Mouse (Mus musculus) right cerebral cortex, postnatal 10 days (tissue): ENCODE measurements at regions not wholly inside any gene's neighbourhood (a gene's known extent, or its start where the extent isn't known, plus 50 kb on each side); places are given as distances from the start of the nearest gene placed in this dataset.

Source experiments
- DNase-seq, 2 experiments: peaks; one replicate each; pipeline ENCODE4 v3.0.0; 2021; ENCODE audit warnings: low spot score in 2 of 2

DNA sequence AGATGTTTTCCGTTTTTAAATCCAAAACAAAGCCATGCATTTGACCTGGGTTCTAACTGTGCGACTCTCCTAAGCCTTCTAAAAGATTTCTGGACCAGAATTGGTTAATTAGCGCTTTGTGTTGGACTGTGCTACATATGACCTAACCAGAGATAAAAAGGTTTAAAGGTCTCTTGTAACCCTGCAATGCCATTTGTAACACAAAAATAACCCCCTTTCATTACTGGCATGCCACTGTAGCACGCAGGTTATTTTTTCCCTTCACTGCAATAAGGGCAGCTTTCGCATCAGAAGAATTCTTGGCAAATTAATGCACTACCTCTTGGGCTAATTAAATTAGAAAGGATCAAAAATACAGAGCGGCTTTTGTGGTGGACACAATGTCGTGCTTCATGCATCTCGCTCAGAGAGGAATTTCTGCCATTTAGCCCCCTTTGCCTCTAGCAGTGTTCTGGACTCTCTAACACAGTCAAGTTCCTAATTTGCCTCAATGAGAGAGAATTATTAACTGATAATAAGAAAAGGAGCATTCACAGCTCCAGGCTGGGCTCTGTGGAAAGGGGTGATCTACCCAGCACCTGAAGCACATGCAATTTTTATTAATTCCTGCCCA lies 239.5 kb upstream of the Zeb2 start:
- peak in 1 of 2 experiments; percentile 30 for DNase-seq

DNA sequence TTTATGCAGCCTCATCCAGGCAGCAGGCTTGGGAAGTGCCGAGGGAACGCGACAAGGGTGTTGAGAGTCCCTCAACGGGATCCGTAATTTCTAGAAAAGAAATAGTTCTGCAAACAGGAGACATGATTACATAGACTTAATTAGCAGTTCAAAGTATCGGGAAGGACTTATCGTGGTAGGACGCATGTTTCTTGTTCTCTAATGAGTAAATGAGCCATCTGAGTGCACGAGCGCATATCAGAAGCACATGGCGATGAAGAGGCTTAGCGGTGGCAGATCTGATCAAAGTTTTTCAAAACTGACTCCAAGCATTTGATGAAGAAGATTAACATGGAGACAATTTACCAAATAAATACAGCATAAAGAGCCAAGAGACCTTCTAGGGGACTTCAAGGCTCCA lies 238.8 kb upstream of the Zeb2 start:
- DNase-seq: no peak

DNA sequence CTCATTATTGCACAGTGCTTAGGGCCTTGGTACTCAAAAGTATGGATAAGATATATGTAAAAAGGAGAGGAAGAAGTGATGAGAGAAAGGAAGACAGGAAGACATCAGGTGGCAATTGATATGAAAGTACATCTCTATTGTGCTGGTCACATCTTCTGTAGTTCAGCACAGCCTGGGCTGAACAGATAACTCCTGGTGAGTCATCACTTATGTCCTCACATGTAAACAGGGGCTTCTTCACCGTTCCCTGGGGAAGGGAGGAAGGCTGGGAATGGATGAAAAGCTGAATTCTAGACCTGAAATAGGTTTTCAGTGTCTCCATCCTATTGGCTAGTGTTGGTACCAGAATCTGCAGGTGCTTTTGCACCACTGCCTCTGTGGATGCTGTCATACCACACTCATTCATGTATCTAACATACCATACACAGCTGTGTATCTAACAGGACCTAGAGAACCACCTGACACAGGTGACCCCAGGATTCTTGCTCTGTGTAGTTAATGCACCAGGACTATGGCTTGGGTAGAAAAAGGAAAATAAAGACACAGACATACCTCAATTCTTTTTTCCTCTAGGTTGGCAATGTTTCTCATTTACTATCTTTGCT lies 234.4 kb upstream of the Zeb2 start:
- no peak for DNase-seq

DNA sequence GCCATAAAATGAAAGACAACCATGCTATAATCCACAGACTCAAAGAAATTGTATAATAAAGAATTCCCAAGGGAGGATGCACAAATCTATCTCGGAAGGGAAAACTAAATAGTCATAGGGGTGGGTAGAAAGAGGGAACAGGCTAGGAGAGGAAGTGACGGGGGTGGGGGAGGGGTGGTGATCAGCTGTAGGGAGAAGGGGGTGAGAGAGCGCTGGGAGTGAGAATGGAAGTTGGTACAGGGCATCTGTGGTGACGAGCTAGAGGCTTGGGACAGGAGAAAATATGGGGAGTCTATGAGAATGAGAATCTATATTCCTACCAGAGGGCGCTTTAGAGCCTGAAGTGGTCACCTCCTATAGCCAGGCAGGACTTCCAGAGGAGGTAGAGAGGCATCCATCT lies 229.2 kb upstream of the Zeb2 start:
- DNase-seq: no peak

DNA sequence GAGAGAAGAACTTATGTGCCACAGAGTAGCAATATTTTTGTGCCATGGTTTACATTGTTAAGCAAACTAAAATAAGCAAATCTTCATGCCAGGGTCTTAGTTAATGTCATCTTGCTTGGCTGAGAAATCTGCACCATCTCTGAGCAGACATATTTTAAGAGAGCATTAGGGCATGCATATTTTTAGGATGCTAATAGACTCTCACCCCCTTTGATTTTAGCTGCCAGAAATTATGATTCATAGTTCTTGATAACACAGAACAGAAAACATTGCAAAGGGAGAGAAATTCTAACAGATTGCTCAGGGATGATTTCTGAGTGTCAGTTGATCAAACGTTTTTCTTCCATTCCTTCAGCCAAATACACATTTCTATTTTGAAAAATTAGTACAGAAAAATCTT lies 222.7 kb upstream of the Zeb2 start:
- no peak for DNase-seq

DNA sequence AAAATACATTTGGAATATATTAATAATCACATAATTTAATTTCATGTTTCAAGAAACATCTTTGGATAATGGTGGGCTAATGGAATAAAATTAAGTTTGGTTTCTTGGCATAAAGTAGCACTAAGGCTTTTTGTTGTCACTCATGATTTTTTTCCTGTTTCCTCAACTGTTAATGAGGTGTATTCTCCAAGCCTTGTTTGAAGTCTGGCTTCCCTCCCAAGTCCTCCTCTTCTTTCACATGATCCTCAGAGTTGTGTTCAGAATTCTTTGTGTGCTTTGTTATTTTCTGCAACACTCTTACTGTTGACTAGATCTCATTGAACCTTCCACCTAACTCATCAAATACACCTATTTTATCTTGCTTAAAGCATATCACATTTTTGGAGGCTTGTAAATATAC lies 221.6 kb upstream of the Zeb2 start:
- no peak for DNase-seq

DNA sequence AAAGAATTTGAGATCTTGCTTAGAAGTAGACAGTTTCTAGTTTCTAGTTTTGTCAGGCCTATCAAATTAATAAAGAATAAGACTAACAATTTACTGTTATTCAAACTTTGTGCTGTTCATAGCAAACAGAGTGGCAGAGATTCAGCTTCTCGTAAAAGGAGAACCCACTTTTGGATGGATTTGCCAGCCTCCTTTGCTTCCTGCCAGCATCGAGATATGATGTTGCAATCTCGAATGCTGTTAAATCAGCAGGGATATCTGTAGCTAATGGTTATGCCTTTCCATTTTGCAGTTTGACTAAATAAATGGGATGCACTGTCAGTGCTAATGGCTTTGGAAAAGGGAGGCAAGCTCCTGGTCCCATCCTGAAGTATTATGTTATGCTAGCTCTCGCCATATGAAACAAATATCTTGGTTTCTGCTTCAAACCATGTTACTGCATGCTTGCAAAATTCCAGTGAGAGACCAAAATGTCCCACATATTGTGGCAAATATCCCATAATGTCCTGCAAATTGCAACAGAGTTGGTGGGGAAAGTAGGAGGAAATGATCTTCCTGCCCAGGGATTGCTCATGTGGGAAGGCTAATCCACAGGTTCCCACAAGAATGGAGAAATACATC lies 199.9 kb upstream of the Zeb2 start:
- DNase-seq: no peak

DNA sequence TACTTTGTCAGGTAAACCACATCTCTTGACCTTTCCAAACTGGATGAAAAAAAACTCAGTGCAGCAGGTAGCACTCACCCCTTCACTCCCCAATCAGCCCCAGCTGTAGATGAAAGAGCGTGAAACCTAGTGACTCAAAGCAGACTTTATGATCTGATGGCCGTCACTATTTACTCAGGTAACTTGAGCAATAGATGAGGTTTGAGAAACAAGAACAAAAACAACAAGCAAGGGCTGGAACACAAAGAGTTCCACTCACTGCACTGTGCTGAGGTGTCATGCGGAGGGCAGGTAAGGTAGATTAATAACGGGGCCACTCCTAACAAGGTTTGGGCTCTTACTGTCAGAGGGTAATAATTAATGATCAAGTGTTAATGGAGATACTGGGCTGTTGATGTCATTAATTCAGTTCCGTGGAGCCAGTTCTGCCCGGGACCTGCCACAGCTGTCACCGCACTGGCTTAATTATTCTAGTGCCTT lies 170.4 kb upstream of the Zeb2 start:
- DNase-seq: no peak

DNA sequence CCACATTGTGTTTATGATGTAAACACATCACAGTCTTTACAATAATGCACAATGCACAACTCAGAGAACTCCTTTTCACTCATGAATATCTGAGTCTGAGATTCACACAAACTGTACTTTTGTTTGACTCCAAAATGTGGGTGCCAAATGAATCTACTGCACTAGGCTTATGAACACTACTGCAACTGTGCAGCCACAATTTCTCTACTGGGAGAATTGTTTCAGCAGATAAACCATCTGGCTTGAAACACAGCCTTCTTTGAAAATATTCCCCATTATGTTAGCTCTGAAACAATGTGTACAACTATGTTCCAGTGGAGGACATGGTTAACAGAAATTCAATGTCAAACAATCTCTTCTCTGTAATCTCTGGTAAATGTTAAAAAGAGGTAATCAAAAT lies 166.6 kb upstream of the Zeb2 start:
- no peak for DNase-seq

DNA sequence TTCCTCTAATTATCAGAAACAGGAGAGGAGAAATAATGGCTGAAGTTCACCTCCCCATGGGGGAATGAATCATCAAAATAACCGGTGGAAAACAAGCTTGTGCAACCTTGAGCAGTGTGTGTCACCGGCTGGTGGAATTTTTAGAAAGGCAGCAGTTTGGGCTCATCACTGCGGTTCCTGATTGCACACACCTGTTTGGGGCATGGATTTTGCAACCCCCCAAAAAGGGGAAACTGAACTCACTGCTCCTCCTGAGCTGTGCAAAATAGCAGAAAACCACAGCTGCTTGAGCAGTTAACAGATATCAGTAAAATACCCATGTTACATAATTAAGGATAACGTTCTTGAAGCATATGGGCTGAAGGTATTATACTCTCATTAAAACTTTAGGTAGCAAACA lies 162.3 kb upstream of the Zeb2 start:
- DNase-seq: no peak

DNA sequence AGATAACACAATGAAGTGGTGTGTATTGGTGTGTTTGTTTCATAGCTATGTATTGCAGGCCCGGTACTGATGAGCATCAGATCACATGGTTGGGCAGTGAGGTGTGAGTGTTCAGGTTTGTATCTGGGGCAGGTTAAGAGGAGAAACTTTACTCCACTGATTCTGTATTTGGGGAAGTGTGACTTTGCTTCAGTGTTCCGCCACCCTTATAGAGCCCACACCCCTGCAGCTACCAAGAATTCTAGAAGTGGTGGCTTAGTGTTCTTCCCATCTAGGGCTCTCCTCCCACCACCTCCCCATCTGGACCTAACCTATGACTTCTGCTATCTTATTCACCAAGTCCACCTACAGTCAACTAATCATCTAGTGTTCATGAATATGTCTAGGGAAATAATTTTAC lies 160.4 kb upstream of the Zeb2 start:
- no peak for DNase-seq

DNA sequence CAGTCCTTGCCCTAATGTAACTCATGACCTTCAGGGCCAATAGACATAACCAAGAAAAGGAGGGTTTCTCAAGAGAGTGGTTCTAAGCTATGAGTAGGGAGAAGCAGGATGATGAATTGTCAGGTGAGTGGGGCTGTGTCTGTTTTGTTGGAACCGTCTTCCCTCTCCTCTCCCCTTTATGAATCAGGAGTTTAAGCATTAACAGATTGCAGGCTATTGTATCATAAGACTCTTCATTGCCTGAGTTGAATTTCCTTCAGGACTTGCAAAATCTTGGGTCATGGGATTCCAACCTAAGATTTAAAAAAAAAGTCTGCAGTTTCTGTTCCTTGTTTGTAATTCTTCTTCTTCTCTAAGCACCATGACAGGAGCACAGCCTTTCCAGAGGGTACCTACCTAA lies 159.5 kb upstream of the Zeb2 start:
- DNase-seq: no peak

DNA sequence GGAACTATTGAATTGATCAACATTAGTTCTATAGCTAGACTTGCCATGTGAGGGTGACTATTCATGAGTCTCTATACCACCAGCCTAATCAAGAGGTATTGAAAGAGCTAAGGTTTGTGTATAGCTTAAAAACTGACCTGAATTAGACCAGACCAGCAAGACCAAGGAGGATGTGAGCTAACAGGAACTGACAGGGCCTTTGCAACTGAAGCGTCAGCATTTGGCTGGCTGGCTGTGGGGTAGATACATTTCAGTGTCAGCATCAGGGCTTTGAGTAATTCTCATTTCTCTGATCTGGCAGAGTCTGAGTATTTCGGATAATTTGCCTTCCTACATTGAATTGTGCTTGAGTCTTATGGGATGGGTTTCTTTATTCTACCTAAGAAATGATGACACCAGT lies 152.8 kb upstream of the Zeb2 start:
- DNase-seq: no peak

DNA sequence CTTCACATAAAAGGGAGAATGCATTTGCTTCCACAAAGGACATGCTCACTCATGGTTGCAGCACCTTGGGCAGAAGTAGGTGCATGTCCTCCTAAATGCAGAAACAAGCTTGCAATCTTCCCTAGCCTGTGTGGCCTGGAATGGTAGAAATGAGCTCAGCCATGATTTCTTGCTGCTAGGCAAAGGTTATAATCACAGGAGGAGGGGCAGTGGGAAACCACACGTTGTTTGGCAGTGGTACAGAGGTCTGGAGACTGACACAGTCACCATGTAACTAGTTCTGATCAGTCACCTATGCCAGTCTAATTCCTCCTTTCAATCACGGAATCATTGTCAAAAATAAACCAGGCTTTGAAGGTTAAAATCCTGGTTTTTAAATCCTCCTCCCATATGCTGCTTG lies 148.6 kb upstream of the Zeb2 start:
- no peak for DNase-seq

DNA sequence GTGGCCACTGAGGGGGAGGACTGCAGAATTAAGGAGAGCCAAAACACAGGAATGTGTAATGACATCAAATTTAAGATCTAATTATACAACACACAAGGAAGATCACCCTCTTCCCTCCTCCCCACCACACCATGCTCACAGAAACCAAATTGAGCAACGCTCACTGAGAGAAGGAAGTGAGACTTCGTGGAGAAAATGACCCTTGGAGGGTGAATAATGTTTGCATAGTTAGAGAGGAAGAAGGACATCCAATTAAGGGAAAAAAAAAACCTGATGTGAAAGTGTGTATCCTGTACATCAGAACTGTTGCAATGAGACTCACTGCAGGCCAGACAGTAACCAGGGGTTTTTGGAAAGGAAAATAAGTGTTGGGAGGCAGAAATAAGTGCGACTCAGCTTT lies 144.8 kb upstream of the Zeb2 start:
- DNase-seq: no peak

DNA sequence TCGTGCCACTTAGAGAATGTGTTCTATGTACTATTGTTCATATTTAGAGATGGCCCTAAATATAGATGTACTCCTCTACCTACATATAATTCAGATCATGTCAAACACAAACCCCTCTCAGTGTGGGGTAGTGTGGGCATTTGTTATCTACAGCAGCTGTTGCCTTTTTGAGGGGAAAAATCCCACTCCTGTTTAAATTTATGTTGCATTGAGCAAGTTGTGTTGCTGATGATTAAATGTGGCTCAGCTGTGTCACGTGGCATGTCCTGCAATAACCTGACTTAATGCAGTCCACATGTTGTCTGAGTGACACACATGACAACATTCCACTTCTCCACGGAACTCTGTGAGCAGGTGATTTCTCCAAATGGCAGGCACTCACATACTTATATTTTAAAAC lies 141.7 kb upstream of the Zeb2 start:
- DNase-seq: no peak

DNA sequence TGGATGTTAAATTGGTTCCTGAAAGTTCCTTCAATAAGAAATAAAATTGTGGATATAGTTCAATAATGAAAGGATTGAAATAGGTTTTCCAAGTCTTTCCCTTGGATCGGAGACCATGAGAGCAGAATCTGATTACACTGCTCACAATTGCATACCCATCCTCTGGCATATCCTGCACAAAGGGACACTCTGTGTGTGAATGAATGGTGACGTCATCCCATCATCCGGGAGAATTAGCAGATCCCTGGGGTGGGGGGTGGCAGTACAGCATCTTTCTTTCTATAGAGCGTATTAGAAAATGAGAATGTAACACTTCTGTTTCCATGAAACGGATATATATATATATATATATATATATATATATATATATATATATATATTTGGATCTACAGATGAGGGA lies 139.2 kb upstream of the Zeb2 start:
- no peak for DNase-seq

DNA sequence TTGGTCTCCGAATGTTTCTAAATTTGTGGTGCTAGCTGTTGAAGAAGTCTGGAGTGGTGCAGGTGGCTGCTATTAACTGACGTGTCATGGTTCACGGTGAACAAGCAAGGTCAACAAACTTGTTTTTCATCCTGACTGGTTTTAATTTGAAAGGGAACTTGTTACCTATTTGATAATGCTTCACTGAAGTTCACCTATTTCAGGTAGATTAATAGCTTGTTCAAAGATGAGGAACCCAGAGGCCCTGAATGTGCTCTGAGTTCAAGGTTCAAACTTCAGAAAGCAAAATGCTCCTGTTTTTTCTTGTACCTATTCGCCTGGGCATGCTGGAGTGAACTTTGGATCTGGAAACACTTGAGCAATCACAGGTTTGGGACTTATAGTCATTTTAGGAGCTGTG lies 136.7 kb upstream of the Zeb2 start:
- DNase-seq: no peak

DNA sequence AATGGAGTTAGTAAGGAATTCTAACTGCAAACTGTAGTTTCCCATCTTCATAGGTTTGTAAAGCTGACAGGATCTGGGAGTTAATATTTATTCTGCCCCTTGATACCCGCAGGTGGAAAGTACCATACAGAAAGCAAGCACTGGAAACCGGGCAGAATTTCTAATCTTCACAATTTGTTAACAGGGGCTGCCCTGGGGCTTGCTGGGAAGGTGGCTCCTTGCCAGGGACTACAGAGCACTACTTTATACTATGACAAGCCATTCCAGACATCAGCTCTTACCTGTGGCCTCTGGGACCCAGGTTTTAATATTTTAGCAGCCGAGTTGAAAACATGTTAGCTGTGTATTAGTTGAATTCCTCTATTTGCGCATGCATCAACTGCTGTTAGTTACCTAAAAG lies 135.1 kb upstream of the Zeb2 start:
- DNase-seq: no peak

DNA sequence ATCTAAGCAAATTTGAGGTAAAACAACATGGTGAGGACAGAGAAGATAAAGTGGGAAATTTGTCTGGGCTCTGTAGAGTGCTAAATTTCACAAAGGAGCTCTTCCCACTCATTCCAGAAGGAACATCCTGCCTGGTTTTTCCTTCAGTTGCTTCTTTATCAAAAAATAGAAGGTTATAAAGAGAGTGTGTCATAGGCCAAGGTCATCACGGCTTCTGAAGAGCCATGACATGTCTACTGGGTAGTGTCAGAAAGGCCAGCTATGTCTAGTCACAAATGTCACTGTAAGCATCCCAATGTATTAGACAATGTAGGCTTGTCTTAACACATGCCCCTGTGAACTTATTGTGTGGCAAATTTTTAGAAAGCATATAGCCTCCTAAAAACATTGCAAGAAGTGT lies 132.5 kb upstream of the Zeb2 start:
- no peak for DNase-seq

DNA sequence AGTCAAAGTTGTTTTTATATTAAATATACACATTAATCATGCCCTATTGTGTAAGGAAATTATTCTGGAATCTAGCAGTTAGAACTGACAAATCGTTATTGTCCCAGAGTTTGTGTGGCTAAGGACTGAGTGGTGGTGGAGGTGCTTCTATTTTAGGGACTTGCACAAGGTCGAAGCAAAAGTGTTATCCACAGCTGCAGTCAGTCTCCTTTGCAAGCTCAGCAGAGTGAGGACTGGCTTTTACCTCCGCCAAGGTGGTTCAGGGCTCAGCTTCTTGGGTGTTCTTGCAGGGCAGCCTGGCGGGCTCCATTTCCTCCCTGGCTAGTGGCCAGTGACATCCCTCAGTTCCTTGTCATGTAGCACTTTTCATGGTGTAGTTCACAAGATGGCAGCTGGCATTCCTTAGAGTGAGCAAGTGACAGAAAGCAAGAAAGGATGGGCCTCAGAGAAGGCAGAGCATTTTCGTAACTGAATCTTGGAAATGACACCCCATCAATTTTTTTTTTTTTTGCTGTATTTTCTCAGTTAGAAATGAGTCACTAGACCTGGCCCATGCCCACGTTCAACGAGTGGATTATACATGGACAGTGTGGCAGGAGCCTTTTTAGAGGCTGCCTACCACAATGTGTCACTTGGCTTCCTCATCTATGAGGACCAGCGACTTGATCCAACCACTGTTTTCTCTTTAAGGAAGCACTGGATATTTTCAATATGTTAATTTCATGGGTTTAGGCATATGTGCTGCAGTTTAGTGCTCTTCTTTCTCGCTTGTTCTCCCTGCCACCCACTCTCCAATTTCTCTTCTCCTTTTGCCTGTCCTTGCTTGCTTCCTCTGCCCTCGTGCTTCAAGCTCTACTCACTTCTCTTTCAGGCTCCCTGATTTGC lies 129.1 kb upstream of the Zeb2 start:
- DNase-seq: peak; percentile 44 to 55

DNA sequence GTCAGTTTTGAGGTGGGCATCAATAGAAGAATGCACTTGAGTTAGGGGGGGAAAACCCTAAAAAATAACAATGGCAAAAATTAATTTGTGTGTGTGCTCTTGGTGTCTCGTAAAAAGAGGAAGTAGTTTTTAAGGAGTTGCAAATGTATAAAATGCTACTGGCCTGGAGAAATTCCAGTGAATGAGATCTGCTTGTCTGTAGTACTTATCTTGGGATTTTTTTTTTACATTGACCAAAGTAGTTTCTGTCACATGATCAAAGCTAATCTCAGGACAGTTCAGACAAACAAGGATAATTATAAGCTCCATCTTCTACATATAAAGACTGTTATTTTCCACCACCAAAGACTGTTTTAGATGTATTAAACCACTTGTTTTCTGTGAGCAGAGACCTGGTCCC lies 128.3 kb upstream of the Zeb2 start:
- DNase-seq: no peak

DNA sequence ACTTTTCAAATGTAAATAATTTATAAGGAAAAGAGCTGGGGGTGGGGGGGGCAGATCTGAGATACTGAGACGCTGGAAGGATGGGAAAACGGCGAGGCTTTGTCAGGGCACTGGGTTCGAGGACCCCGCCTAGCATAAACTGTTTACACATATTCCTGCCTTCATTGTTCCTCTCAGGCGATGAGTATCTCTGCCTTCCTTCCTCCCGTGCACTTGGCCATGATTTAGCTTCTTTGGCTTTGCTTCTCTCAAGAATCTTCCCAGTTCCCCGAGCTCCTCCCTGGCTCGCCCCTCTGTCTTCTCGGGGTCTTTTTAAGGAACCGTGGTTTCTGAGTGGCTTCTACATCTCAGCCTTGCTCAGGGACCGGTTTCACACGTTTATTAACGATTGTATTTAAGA lies 127.3 kb upstream of the Zeb2 start:
- no peak for DNase-seq
